Mouse (Mus musculus) brain, adult 10 weeks (tissue): ENCODE results near the gene Ccdc157. TPM values are rescaled to one million over a fixed set of nuclear protein-coding genes. Genes with fewer than 3 reads are reported as not detected.

Experiments used
- polyA plus RNA-seq: library from polyadenylated mRNA; stranded (reverse); fragments of 350-450 nt; fragmentation: Illumina TruSeq; extraction: RNeasy Lipid Tissue Mini Kit (QIAGEN cat#74804); gene quantifications from one replicate; pipeline ENCODE4 v1.2.3, GENCODE M21; 2015; ENCODE audit warnings: low read depth, low replicate concordance

The Ccdc157 gene
- polyA plus RNA-seq: 15.1 TPM

DNA sequence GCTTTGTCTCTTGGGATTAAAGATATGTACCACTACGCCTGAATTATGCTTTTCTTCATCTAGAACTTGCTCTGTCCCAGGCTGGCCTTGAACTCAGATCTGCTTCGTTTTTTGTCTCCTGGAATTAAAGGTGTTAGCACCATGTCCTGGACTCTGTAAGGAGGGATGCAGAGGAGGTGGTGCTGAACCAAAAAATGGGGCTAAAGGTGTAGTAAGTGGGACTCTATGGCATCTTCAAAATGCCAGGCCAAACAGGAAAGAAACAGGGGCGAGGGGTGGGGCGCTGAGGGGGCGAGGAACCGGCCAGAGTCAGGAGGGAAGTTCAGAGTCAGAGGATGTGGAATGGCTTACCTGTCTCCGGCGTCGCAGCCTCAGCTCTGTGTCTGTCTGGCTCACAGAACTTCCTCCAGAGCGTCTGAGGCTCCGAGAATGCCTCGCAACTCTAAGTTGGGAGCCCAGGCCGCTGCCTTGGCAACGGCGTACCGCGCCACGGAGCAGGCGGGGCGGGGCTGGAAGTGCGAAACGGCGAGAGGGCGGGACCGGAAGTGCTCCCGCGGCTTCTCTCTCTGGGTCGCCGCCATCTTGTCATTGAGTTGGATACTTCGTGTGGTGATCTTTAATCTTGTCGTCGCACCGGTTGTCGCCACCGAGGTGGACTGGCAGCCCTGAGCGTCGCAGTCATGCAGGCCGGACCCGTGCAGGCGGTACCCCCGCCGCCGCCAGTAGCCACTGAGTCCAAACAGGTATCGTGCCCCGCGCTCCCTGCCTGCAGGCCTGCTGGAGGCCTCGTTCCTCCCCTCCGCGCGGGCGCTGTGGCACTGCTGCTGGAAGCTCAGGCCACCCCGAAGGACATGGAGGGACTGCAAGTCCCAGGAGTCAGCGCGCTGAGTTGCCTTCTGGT lies at the start of gene Ccdc157, which contains the start of gene Sf3a1:
Ccdc157 (minus strand) TSS at position 486 of the 901 bp plus-strand sequence.
Sf3a1 (plus strand) TSS at position 543 of the 901 bp plus-strand sequence.

DNA sequence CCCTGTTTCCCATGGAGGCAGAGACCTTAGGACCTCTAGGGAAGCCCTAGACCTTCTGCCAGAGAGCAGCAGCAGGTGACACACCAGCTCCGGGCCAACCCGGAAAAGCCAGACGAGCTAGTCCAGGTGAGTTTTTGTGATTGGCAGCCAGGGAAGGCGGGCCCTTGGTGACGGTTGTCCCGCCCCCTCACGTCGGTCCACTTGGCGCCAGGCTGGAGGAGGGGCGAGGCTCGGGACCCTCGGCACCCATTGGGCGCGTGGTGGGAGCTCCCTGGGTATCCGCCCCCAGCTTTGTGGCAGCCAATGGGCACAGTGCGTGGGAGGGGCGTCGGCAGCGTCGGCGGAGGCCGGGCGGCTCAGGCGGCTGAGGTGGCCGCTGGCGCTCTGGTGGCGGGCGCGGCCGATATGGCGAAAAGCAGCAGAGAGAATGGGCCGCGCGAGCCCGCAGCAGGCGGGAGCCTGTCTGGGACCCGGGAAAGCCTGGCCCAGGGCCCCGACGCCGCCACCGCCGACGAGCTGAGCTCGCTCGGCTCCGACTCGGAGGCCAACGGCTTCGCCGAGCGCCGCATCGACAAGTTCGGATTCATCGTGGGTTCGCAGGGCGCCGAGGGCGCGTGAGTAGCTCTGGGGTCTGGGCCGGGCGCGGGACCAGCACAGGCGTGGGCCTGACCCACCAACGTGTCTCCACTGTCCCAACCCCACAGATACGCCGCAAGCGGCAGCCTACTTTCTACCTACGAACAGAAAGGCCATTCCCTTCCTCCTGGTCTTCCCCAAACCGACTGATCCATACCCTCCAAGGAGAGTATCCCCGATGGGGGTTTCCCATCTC lies 26.6 kb upstream of the Ccdc157 start, which contains the start of gene Tbc1d10a:
Tbc1d10a (plus strand) TSS at position 304 of the 832 bp plus-strand sequence.

DNA sequence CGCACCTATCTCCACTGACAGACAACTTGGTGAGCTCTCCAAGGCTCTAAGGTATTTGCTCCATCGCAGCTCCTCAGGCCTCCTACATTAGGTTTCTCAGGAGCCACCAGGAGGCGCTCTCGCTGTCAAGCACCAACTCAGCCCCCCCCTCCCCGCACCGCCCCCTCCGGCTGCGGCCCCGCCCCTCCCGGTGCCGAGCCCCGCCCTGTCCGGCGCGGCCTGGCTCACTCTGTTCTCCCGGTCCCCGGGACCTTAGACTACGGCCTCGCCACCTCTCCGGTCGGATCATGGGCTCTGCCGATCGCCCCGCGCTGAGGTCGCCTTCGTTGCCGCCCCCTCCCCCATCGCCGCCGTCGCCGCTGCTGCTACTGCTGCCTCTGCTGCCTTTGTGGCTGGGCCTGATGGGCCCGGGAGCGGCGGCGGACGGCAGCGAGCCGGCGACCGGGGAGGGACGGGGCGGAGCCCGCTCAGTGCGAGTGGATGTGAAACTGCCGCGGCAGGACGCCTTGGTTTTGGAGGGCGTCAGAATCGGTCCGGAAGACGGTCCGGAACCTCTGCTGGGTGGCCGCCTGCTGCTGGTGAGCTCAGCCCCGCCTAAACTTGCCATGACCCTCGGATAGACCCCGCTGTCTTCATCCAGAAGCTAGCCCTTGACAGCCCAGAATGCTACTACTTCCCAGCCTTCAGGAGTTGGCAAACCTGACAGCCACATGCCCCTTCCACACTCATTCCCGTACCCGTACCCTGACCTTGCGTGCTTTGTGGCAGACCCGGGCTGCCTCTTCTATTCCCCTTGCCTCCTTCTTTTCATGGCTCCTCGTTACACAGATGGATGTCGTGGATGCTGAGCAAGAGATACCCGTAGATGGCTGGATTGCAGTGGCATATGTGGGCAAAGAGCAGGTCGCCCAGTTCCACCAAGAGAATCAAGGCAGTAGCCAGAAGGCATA lies 24.8 kb downstream of the Ccdc157 start, which contains the start of gene Rnf215:
Rnf215 (plus strand) TSS at position 217 of the 950 bp plus-strand sequence.

DNA sequence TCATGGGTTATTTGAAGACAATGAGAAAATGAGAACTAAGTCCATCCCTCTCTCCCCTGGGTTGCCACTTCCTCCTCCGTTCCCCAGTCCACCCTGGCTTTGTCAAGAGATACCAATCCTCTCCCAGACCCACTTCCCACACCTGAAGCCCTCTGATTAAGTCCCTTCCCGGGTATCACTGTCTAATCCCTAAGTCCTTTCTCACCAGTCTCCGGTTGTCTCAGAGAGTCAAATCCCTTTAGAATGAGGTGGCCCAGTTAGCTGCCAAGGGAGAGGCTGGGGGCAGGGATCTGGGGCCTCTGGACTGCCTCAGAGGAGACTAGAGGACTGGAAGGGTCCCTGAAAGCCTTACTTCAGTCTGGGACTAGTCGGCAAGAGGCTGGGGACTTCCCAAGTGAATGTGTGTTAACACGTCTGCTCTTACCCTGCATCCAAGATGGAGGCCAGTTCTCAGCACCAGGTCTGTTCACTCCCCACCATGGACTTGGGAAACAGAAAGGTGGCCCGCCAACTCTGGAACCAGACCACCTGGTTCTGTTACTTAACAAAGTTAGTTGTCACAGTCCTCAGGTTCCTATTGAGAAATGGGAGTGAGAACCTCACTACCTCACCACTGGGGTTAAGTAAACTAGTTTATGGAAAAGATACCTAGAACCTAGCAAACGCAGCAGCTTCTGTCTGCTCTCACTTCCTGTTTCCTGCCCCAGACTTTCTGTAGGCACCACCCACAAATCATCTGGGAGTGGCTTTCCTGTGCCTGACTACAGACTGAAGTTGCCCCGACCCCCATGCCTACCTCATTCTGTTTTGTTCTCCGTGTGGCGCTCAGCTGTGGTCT lies 37.1 kb downstream of the Ccdc157 start, which contains the start of gene Sec14l2:
Sec14l2 (minus strand) TSS at position 674 of the 838 bp plus-strand sequence.

DNA sequence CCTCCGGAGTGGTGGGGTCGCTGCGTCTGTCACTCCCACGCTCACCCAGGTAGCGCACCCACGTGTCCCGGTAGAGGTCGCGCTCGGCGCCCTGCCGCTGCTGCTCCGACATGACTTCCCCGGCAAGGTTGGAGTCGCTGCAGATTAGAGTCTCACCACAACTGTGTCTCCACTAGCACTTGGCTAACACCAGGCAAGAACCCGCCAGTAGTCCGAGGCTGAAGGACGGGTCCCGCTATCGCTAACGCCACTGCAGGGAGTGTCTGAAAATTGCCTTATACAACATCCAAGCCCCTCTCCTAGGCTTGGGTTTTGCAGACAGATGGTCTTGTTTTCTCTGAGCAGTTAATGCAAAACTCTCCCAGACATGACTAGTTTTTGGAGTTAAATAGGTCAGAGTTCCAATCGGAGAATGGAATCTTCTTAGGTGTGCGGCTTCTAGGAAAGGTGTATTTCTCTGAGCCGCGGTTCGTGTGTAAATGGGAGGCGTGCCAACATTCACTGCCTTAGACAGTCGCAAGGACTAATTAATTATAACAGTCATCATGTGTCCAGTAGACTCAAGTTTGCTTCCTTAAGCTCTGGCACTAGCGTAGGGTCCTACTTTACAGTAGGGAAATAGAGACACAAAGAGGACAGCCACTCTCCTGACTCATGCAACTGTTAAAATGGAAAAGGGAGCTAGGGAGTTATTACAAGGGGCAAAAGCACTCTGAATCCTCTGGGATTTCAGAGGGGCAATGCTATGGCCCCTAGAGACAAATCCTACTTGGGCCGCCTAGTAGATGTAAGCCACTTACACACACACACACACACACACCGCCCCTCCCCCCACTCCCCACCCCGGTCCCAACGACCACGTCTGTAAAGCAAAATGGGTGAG lies 64.7 kb downstream of the Ccdc157 start, which contains the start of gene Mtfp1:
Mtfp1 (minus strand) TSS at position 275 of the 883 bp plus-strand sequence.

Other genes with a start within 250 kb of the Ccdc157 start
- gene Slc35e4, start 245.6 kb downstream of the Ccdc157 start, polyA plus RNA-seq: 16.5 TPM
- 23.1 TPM for gene Tcn2, start 228.1 kb downstream of the Ccdc157 start, polyA plus RNA-seq
- gene Pes1, start 196.3 kb downstream of the Ccdc157 start, polyA plus RNA-seq: 37.4 TPM
- not detected for gene 4930556J24Rik, start 183.5 kb downstream of the Ccdc157 start, polyA plus RNA-seq
- 15.2 TPM for gene Gal3st1, start 176.7 kb downstream of the Ccdc157 start, polyA plus RNA-seq
- 1.8 TPM for gene Sec14l4, start 128.8 kb downstream of the Ccdc157 start, polyA plus RNA-seq
- 0.80 TPM for gene Sec14l3, start 95.5 kb downstream of the Ccdc157 start, polyA plus RNA-seq
- gene Mtfp1, start 64.8 kb downstream of the Ccdc157 start, polyA plus RNA-seq: 122 TPM
- gene Sec14l2, start 36.9 kb downstream of the Ccdc157 start, polyA plus RNA-seq: 44.6 TPM
- 32.2 TPM for gene Rnf215, start 25.1 kb downstream of the Ccdc157 start, polyA plus RNA-seq
- 38.7 TPM for gene Sf3a1, start 57 bp upstream of the Ccdc157 start, polyA plus RNA-seq
- gene Tbc1d10a, start 26.5 kb upstream of the Ccdc157 start, polyA plus RNA-seq: 30.6 TPM
- 4.5 TPM for gene Castor1, start 57.9 kb upstream of the Ccdc157 start, polyA plus RNA-seq
- gene Osm, start 76.1 kb upstream of the Ccdc157 start, polyA plus RNA-seq: not detected
- gene Lif, start 97.3 kb upstream of the Ccdc157 start, polyA plus RNA-seq: 0.37 TPM